Mouse (Mus musculus) spleen, adult 2 months (tissue): ENCODE results near the gene Tufm. TPM values are rescaled to one million over a fixed set of nuclear protein-coding genes. Genes with fewer than 3 reads are reported as not detected.

ENCODE experiments used
- DNase-seq, 2 experiments: peaks; one replicate each; pipeline versions ENCODE4 v3.0.0 to v3.0.0-alpha.2; 2012 to 2021; ENCODE audit warnings: low spot score in 2 of 2, low read depth in 1 of 2
- H3K27ac ChIP-seq: fragments of 200-500 bp; 2 replicates; pipeline ENCODE4 v1.5.1; 2012; ENCODE audit warnings: low read length, inconsistent platforms; ENCODE audit not compliant: insufficient read depth
- H3K27me3 ChIP-seq: fragments of 200-500 bp; 2 replicates; pipeline ENCODE4 v1.6.1; 2012; ENCODE audit warnings: mild to moderate bottlenecking, moderate library complexity, low read length, inconsistent platforms; ENCODE audit not compliant: control insufficient read depth, insufficient read depth
- H3K36me3 ChIP-seq: fragments of 200-500 bp; 2 replicates; pipeline ENCODE4 v1.6.1; 2012; ENCODE audit warnings: mild to moderate bottlenecking, low read length, inconsistent platforms; ENCODE audit not compliant: control insufficient read depth, insufficient read depth
- H3K4me1 ChIP-seq: fragments of 200-500 bp; 2 replicates; pipeline ENCODE4 v1.6.1; 2011; ENCODE audit warnings: inconsistent platforms; ENCODE audit not compliant: control insufficient read depth, insufficient read depth, insufficient read length
- H3K4me3 ChIP-seq: fragments of 200-500 bp; 2 replicates; pipeline ENCODE4 v1.5.1; 2011; ENCODE audit warnings: mild to moderate bottlenecking, inconsistent platforms; ENCODE audit not compliant: insufficient read depth, insufficient read length; ENCODE audit errors: extremely low read depth
- CTCF ChIP-seq: fragments of 200-500 bp; IDR thresholded peaks from 2 replicates; pipeline ENCODE4 v1.5.1; 2011; ENCODE audit warnings: mild to moderate bottlenecking, inconsistent platforms; ENCODE audit not compliant: insufficient read depth, insufficient read length, insufficient replicate concordance; ENCODE audit errors: extremely low read depth
- POLR2A ChIP-seq: fragments of 200-500 bp; IDR thresholded peaks from 2 replicates; pipeline ENCODE4 v1.6.1; 2011; ENCODE audit warnings: low read depth, low read length, inconsistent platforms
- WGBS: fragments of 180-500 bp; shearing (Covaris S2); methylation state at CpG from one replicate; pipeline ENCODE4 v1.1.7; 2018; 5-methylcytosine and 5-hydroxymethylcytosine counted together
- polyA plus RNA-seq: library from polyadenylated mRNA; depleted of rRNA; stranded (reverse); fragments of >200 nt; gene quantifications from 2 replicates; pipeline ENCODE4 v1.2.3, GENCODE M21; 2012

Gene Tufm
- polyA plus RNA-seq, 1 experiment = 51.8 TPM

- TF ChIP-seq POLR2A = no peak
- TF ChIP-seq CTCF = no peak
- WGBS = 61% methylated on average over 5 of the region's 5 CpGs
- DNase-seq = no peak
- Histone ChIP-seq H3K27me3 (no peaks in the 10 kb centered on the region), H3K4me1 (peaks cover 23% of the 10 kb centered on the region; the same call in 1 of the 2 replicates), H3K36me3 (peaks cover 22% of the 10 kb centered on the region), H3K4me3 (no peak overlapping the region), H3K27ac (no peak overlapping the region)
These were observed 15.8 kb upstream of the Tufm start for GRCm38 (mm10) chr7:126471361-126471760.

- H3K27ac ChIP-seq = peak overlapping the region; percentile 63
- H3K27me3 ChIP-seq = no peaks in the 10 kb centered on the region
- H3K4me1 ChIP-seq = peaks cover 23% of the 10 kb centered on the region; the same call in 1 of the 2 replicates
- WGBS = 23% methylated on average over 4 of the region's 4 CpGs
- TF ChIP-seq CTCF (no peak), POLR2A (no peak)
- no peak for DNase-seq
- no peak overlapping the region; the same call in 1 of the 2 replicates for H3K4me3 ChIP-seq
- H3K36me3 ChIP-seq = peaks cover 21% of the 10 kb centered on the region
These were observed 15.3 kb upstream of the Tufm start for GRCm38 (mm10) chr7:126471853-126472252.

GRCm38 (mm10) chr7:126472306-126472705, 14.9 kb upstream of the Tufm start:
- Histone ChIP-seq H3K27me3 (no peaks in the 10 kb centered on the region), H3K4me3 (no peak overlapping the region; the same call in 1 of the 2 replicates), H3K27ac (peak overlapping the region; percentile 63), H3K4me1 (peaks cover 23% of the 10 kb centered on the region; the same call in 1 of the 2 replicates), H3K36me3 (peaks cover 17% of the 10 kb centered on the region)
- WGBS = 9% methylated on average over 13 of the region's 13 CpGs
- DNase-seq = peak in 1 of 2 experiments; percentile 50
- TF ChIP-seq CTCF (no peak), POLR2A (no peak)

- Histone ChIP-seq H3K27me3 (no peaks in the 10 kb centered on the region), H3K27ac (peak overlapping the region; percentile 63), H3K36me3 (peaks cover 15% of the 10 kb centered on the region), H3K4me3 (no peak overlapping the region), H3K4me1 (peaks cover 23% of the 10 kb centered on the region; the same call in 1 of the 2 replicates)
- TF ChIP-seq POLR2A (no peak), CTCF (no peak)
- DNase-seq = no peak
- 23% methylated on average over 16 of the region's 16 CpGs for WGBS
These were observed 14.4 kb upstream of the Tufm start for GRCm38 (mm10) chr7:126472713-126473112.

GRCm38 (mm10) chr7:126473470-126474086, 13.6 kb upstream of the Tufm start:
- Histone ChIP-seq H3K4me1 (peaks cover 23% of the 10 kb centered on the region; the same call in 1 of the 2 replicates), H3K27me3 (no peaks in the 10 kb centered on the region), H3K36me3 (peaks cover 12% of the 10 kb centered on the region), H3K4me3 (no peak overlapping the region), H3K27ac (no peak overlapping the region)
- no peak for DNase-seq
- 60% methylated on average over 9 of the region's 9 CpGs for WGBS
- no peak for TF ChIP-seq POLR2A
- no peak for TF ChIP-seq CTCF

GRCm38 (mm10) chr7:126474486-126474955, 12.6 kb upstream of the Tufm start:
- Histone ChIP-seq H3K4me3 (peak overlapping the region; percentile 84), H3K36me3 (peaks cover 4% of the 10 kb centered on the region), H3K27ac (peak overlapping the region; percentile 97; the same call in 1 of the 2 replicates), H3K27me3 (no peaks in the 10 kb centered on the region), H3K4me1 (peaks cover 23% of the 10 kb centered on the region; the same call in 1 of the 2 replicates)
- TF ChIP-seq CTCF = no peak
- DNase-seq = no peak
- 1% methylated on average over 26 of the region's 27 CpGs for WGBS

GRCm38 (mm10) chr7:126474993-126475581, 12.1 kb upstream of the Tufm start, which contains the start of gene Sh2b1:
Gene Sh2b1, minus strand, starts transcription at chr7:126475424.
- Histone ChIP-seq H3K27ac (peak within 1 kb of the TSS; percentile 97), H3K4me3 (peak within 1 kb of the TSS; percentile 84), H3K36me3 (peaks cover 4% of the 10 kb centered on the region), H3K27me3 (no peaks in the 10 kb centered on the region), H3K4me1 (peaks cover 23% of the 10 kb centered on the region; the same call in 1 of the 2 replicates)
- peak; percentile 36; the same call in 1 of the 2 replicates for TF ChIP-seq CTCF
- TF ChIP-seq POLR2A = peak; percentile 77
- WGBS = under 1% methylated on average over 53 of the region's 53 CpGs
- DNase-seq = peak; percentile 82 to 85
